Mouse (Mus musculus): ENCODE data around the gene Lonp1. TPM values are rescaled to one million over a fixed set of nuclear protein-coding genes. Genes with fewer than 3 reads are reported as not detected.
A peak's percentile ranks its signal among the peaks of the same experiment; 100 is the strongest.

Lonp1 gene
- polyA plus RNA-seq, 1 experiment from 2014 or later, result 56.5 TPM

GRCm38 (mm10) chr17:56663659-56664058 is 37.0 kb upstream of the Lonp1 start:
- Histone ChIP-seq H3K9ac (ENCODE audit: low read depth, low read length) (peak overlapping the region; percentile 15; the same call in 1 of the 2 replicates), H3K27me3 (replicated peaks; ENCODE audit: control insufficient read depth, insufficient read depth, low read length) (no peaks in the 10 kb centered on the region), H3K9me3 (ENCODE audit: control insufficient read depth, low read length) (no peaks in the 10 kb centered on the region), H3K36me3 (ENCODE audit: control insufficient read depth, insufficient read depth, low read length) (no peaks in the 10 kb centered on the region), H3K4me2 (ENCODE audit: low read depth, low read length) (peak overlapping the region; percentile 30), H3K27ac (ENCODE audit: low read length) (no peak overlapping the region), H3K4me3 (ENCODE audit: low read length) (no peak overlapping the region), H3K4me1 (ENCODE audit: control insufficient read depth, insufficient read depth, low read length) (peaks cover 9% of the 10 kb centered on the region)
- WGBS, result 59% methylated on average over 3 of the region's 3 CpGs
- no peak for ATAC-seq

GRCm38 (mm10) chr17:56656171-56656570 is 29.5 kb upstream of the Lonp1 start:
- Histone ChIP-seq H3K27ac (ENCODE audit: low read length) (no peak overlapping the region), H3K4me1 (ENCODE audit: control insufficient read depth, insufficient read depth, low read length) (0 out of 2 replicates have a peak, but pooled peaks cover 5% of the 10 kb centered on the region), H3K9me3 (ENCODE audit: control insufficient read depth, low read length) (no peaks in the 10 kb centered on the region), H3K4me2 (ENCODE audit: low read depth, low read length) (no peak overlapping the region), H3K4me3 (ENCODE audit: low read length) (no peak overlapping the region), H3K27me3 (replicated peaks; ENCODE audit: control insufficient read depth, insufficient read depth, low read length) (no peaks in the 10 kb centered on the region), H3K9ac (ENCODE audit: low read depth, low read length) (no peak overlapping the region), H3K36me3 (ENCODE audit: control insufficient read depth, insufficient read depth, low read length) (no peaks in the 10 kb centered on the region)
- WGBS, result 77% methylated on average over 6 of the region's 6 CpGs
- no peak for ATAC-seq

- ATAC-seq, result 0 out of 2 replicates have a peak, but pooled peaks have one; percentile 17
- Histone ChIP-seq H3K27ac (ENCODE audit: low read length) (no peak overlapping the region), H3K27me3 (replicated peaks; ENCODE audit: control insufficient read depth, insufficient read depth, low read length) (no peaks in the 10 kb centered on the region), H3K9me3 (ENCODE audit: control insufficient read depth, low read length) (no peaks in the 10 kb centered on the region), H3K9ac (ENCODE audit: low read depth, low read length) (0 out of 2 replicates have a peak overlapping the region, but pooled peaks have one; percentile 24), H3K36me3 (ENCODE audit: control insufficient read depth, insufficient read depth, low read length) (no peaks in the 10 kb centered on the region), H3K4me1 (ENCODE audit: control insufficient read depth, insufficient read depth, low read length) (0 out of 2 replicates have a peak, but pooled peaks cover 5% of the 10 kb centered on the region), H3K4me2 (ENCODE audit: low read depth, low read length) (no peak overlapping the region), H3K4me3 (ENCODE audit: low read length) (no peak overlapping the region)
- 79% methylated on average over 3 of the region's 3 CpGs for WGBS
Measured at GRCm38 (mm10) chr17:56655311-56655710, 28.6 kb upstream of the Lonp1 start.

GRCm38 (mm10) chr17:56654771-56655170 is 28.1 kb upstream of the Lonp1 start:
- Histone ChIP-seq H3K27me3 (replicated peaks; ENCODE audit: control insufficient read depth, insufficient read depth, low read length) (no peaks in the 10 kb centered on the region), H3K4me1 (ENCODE audit: control insufficient read depth, insufficient read depth, low read length) (0 out of 2 replicates have a peak, but pooled peaks cover 5% of the 10 kb centered on the region), H3K4me2 (ENCODE audit: low read depth, low read length) (no peak overlapping the region), H3K27ac (ENCODE audit: low read length) (no peak overlapping the region), H3K9me3 (ENCODE audit: control insufficient read depth, low read length) (no peaks in the 10 kb centered on the region), H3K4me3 (ENCODE audit: low read length) (no peak overlapping the region), H3K36me3 (ENCODE audit: control insufficient read depth, insufficient read depth, low read length) (no peaks in the 10 kb centered on the region), H3K9ac (ENCODE audit: low read depth, low read length) (no peak overlapping the region)
- peak; percentile 76 for ATAC-seq
- WGBS, result 57% methylated on average over 2 of the region's 2 CpGs

- peak; percentile 37; the same call in 1 of the 2 replicates for ATAC-seq
- Histone ChIP-seq H3K9me3 (ENCODE audit: control insufficient read depth, low read length) (no peaks in the 10 kb centered on the region), H3K4me2 (ENCODE audit: low read depth, low read length) (no peak overlapping the region), H3K9ac (ENCODE audit: low read depth, low read length) (no peak overlapping the region), H3K36me3 (ENCODE audit: control insufficient read depth, insufficient read depth, low read length) (no peaks in the 10 kb centered on the region), H3K27me3 (replicated peaks; ENCODE audit: control insufficient read depth, insufficient read depth, low read length) (no peaks in the 10 kb centered on the region), H3K4me3 (ENCODE audit: low read length) (no peak overlapping the region), H3K4me1 (ENCODE audit: control insufficient read depth, insufficient read depth, low read length) (peaks cover 5% of the 10 kb centered on the region; the same call in 1 of the 2 replicates), H3K27ac (ENCODE audit: low read length) (no peak overlapping the region)
- 27% methylated on average over 10 of the region's 10 CpGs for WGBS
Measured at GRCm38 (mm10) chr17:56651801-56652200, 25.1 kb upstream of the Lonp1 start.

- Histone ChIP-seq H3K36me3 (ENCODE audit: control insufficient read depth, insufficient read depth, low read length) (no peaks in the 10 kb centered on the region), H3K9ac (ENCODE audit: low read depth, low read length) (no peak overlapping the region), H3K27me3 (replicated peaks; ENCODE audit: control insufficient read depth, insufficient read depth, low read length) (no peaks in the 10 kb centered on the region), H3K4me3 (ENCODE audit: low read length) (no peak overlapping the region), H3K4me2 (ENCODE audit: low read depth, low read length) (no peak overlapping the region), H3K4me1 (ENCODE audit: control insufficient read depth, insufficient read depth, low read length) (no peaks in the 10 kb centered on the region; the same call in 1 of the 2 replicates), H3K9me3 (ENCODE audit: control insufficient read depth, low read length) (no peaks in the 10 kb centered on the region), H3K27ac (ENCODE audit: low read length) (no peak overlapping the region)
- 54% methylated on average over 12 of the region's 13 CpGs for WGBS
- ATAC-seq, result no peak
Measured at GRCm38 (mm10) chr17:56647546-56647945, 20.9 kb upstream of the Lonp1 start.

GRCm38 (mm10) chr17:56643237-56643636 is 16.6 kb upstream of the Lonp1 start:
- WGBS, result 76% methylated on average over 4 of the region's 4 CpGs
- H3K9ac ChIP-seq (ENCODE audit: low read depth, low read length), result no peak overlapping the region
- H3K27ac ChIP-seq (ENCODE audit: low read length), result no peak overlapping the region
- no peak overlapping the region for H3K4me3 ChIP-seq (ENCODE audit: low read length)
- ATAC-seq, result no peak
- no peaks in the 10 kb centered on the region for H3K36me3 ChIP-seq (ENCODE audit: control insufficient read depth, insufficient read depth, low read length)
- no peaks in the 10 kb centered on the region for H3K9me3 ChIP-seq (ENCODE audit: control insufficient read depth, low read length)
- H3K27me3 ChIP-seq (replicated peaks; ENCODE audit: control insufficient read depth, insufficient read depth, low read length), result no peaks in the 10 kb centered on the region
- H3K4me1 ChIP-seq (ENCODE audit: control insufficient read depth, insufficient read depth, low read length), result no peaks in the 10 kb centered on the region; the same call in 1 of the 2 replicates
- H3K4me2 ChIP-seq (ENCODE audit: low read depth, low read length), result no peak overlapping the region

GRCm38 (mm10) chr17:56634023-56634422 is 7.3 kb upstream of the Lonp1 start:
- Histone ChIP-seq H3K4me3 (ENCODE audit: low read length) (no peak overlapping the region), H3K27ac (ENCODE audit: low read length) (no peak overlapping the region), H3K9me3 (ENCODE audit: control insufficient read depth, low read length) (no peaks in the 10 kb centered on the region), H3K27me3 (replicated peaks; ENCODE audit: control insufficient read depth, insufficient read depth, low read length) (no peaks in the 10 kb centered on the region), H3K36me3 (ENCODE audit: control insufficient read depth, insufficient read depth, low read length) (no peaks in the 10 kb centered on the region), H3K4me1 (ENCODE audit: control insufficient read depth, insufficient read depth, low read length) (no peaks in the 10 kb centered on the region), H3K9ac (ENCODE audit: low read depth, low read length) (no peak overlapping the region), H3K4me2 (ENCODE audit: low read depth, low read length) (no peak overlapping the region)
- WGBS, result 86% methylated on average over 6 of the region's 6 CpGs
- ATAC-seq, result no peak

- 38% methylated on average over 4 of the region's 4 CpGs for WGBS
Measured at GRCm38 (mm10) chr17:56631807-56632206, 5.1 kb upstream of the Lonp1 start.

More at GRCm38 (mm10) chr17:56631807-56632206, 5.1 kb upstream of the Lonp1 start:
- no peaks in the 10 kb centered on the region for H3K9me3 ChIP-seq (ENCODE audit: control insufficient read depth, low read length)
- no peak overlapping the region for H3K4me3 ChIP-seq (ENCODE audit: low read length)
- H3K9ac ChIP-seq (ENCODE audit: low read depth, low read length), result no peak overlapping the region
- no peak overlapping the region for H3K4me2 ChIP-seq (ENCODE audit: low read depth, low read length)
- ATAC-seq, result no peak
- no peaks in the 10 kb centered on the region for H3K36me3 ChIP-seq (ENCODE audit: control insufficient read depth, insufficient read depth, low read length)
- peaks cover 7% of the 10 kb centered on the region for H3K4me1 ChIP-seq (ENCODE audit: control insufficient read depth, insufficient read depth, low read length)
- H3K27ac ChIP-seq (ENCODE audit: low read length), result no peak overlapping the region
- no peaks in the 10 kb centered on the region for H3K27me3 ChIP-seq (replicated peaks; ENCODE audit: control insufficient read depth, insufficient read depth, low read length)
